Mouse (Mus musculus): ENCODE results near the gene Kcnj1.

- TF ChIP-seq POLR2A (IDR thresholded peaks at IDR 0.05; ENCODE audit: borderline replicate concordance, insufficient read depth, low read length) (no peak), CTCF (IDR thresholded peaks at IDR 0.05; ENCODE audit: borderline replicate concordance, insufficient read depth, low read depth, low read length) (no peak)
These were observed 58.8 kb downstream of the Kcnj1 start for GRCm38 (mm10) chr9:32431061-32431460.

All from cerebellum, adult 2 months (tissue).